Mouse (Mus musculus) neutrophil, adult 5-6 weeks (primary cell): ENCODE data around the gene Mycbp. TPM values are rescaled to one million over a fixed set of nuclear protein-coding genes. Genes with fewer than 3 reads are reported as not detected.

Source experiments
- ATAC-seq: fragments of 151-379, 151-347 bp; 2 replicates; pipeline ENCODE4 v1.8.0; 2017; ENCODE audit warnings: mild to moderate bottlenecking, moderate TSS enrichment; ENCODE audit not compliant: insufficient number of reproducible peaks, poor library complexity, low FRiP score, severe bottlenecking; ENCODE audit errors: extremely low read depth
- total RNA-seq: library from RNA; stranded (forward); fragments of 200-1000 nt; gene quantifications from 2 replicates; pipeline ENCODE4 v1.2.3, GENCODE M21; 2017

The Mycbp gene
- total RNA-seq = 17.6 and 24.4 TPM in 2 replicates

DNA sequence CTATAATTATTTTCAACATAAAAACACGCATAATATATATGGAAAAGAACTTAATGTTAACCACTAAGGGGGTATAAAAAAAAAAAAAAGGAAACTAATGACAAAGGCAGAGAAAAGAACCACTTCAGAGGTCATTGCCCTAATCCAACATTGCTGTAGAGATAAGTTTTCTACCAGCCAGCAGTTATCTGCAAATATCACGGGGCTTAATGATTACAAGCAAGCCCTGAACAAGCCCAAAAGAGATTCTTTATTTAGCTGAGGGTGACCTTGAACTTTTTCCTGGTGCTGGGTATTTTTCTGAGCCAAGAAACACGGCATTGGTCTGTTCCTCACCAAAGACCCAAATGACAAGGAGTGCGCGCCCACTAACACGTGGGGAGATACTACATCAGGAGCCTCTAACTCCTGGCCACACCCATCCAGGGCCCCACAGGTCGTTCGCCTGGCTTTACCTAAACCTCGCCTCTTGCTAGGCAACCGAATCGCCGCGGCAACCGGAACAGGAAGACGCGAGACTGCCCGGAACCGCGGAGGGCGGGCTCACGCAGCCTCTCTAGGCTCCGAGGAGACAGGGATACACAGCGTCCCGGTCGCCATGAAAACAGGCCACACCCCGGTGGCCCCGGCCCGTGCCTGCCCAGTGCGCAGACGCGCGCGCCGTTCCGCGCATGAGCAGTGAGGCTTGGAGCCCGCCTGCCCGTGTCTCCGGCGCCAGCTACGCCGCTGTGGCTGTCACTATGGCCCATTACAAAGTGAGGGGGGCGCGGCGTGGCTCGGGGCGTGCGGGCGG lies at the start of gene Mycbp:
Gene Mycbp (plus strand): TSS at position 500 of the 793 bp plus-strand sequence.
- ATAC-seq = peak; percentile 99

DNA sequence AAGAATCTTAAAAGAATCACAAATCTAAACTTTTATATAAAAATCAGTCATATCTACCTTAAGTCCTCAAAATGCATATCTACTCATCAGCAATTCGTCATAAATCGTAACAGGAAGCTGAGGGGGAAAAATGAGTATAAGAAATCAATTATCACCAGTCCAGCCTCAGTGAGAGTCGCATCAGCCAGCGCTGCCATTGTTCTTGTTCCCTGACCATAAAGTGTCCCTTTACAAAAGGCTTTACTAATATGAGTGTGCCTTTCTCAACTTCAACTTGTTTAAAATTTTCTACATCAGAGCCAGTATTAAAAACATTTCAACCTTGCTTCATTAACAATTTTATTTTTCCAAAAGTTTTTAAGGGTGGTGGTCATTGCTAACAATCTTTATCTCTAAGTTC lies 47.7 kb upstream of the Mycbp start:
- no peak for ATAC-seq

DNA sequence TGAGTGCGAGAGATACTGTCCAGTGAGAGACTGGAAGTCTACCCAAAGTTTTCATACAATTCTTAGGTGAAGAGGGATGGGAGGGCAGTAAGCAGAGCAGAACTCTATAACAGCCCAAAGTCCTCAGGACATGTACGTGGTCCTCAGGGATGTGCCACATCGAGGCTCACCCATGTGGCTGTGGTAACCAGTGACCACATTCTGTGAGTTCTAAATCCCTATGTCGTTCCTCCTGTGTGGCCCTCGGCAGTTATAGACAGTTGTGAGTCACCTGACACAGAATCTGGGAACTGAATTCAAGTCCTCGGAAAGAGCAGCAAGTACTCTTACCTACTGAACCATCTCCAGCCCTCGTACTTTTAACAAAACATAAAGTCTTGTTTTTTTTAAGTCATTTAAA lies 46.5 kb upstream of the Mycbp start:
- no peak for ATAC-seq

DNA sequence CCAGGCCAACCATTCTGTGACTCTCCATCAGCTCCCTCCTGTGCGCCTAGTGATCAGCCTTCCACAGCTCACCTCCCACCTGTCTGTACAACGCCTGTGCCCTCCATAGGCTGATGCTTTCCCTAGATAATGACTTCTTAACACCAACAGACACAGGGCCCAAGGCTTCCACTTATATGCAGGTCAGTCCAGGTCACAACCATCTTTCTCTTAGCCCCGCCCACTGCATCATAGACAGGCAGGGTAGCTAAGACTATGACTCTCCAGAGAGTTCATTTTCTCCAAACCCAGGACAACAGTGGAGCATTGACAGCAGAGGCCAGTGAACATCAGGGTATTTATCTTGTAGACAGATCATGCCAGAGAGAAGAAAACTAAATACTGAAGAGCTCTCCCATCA lies 45.3 kb upstream of the Mycbp start, which contains the start of gene 4933427I04Rik:
Gene 4933427I04Rik (plus strand): TSS at position 301 of the 400 bp plus-strand sequence.
- ATAC-seq = no peak

DNA sequence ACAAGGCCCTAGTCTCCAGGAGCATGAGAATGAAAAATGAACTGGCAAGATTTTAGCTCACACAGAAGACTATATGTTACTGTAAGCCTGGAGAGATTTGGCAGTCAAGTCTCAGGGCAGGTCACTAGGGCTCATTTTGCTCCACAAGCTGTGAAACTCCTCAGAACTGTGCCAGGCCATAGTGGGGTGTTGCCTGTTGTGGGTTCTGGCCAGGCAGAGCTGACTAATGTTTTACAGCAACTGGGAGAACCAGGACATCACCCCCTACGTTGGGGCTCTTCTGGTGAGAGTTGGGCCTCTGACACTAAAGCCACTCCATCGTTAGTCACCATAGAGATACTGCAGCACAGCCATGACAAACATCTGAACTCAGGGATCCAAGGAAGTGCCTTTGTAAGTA lies 44.8 kb upstream of the Mycbp start:
- ATAC-seq = no peak

DNA sequence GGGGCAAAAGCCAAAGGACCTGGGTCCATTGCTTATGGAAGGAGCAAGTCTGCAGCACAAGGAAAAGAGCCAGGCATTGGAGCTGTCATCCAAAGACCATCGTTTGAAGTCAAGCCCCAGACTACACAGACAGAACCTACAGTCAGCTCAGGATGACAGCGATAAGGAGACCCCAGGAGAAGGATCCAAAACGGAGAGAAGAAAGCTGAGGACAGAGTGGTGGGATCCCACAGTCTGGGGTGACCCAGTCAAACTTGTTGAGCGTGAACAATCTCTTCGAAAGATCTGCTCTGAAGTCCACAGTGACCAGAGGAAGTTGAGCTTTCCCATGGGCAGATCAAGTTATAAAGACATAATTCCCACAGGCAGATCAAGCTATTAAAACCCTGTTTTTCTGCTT lies 44.0 kb upstream of the Mycbp start:
- no peak for ATAC-seq

DNA sequence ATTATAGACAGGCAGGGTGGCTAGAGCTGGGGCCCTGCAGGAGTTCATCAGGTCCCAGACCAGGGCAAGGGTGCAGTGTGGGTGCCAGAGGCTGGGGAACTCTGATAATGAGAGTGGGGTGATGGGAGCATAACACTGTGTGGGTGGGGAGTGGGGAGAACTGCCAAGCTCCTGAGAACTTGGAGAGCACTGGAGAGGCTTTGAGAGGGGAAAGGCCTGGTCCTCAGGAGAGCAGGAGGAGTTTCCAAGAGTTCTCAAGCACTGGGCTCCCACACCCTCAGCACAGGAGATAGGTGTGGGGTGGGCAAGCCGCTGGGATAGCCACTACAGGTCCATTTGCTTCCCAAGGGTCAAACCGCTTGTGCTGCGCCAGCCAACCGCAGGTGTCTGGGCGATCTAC lies 10.9 kb upstream of the Mycbp start:
- no peak for ATAC-seq

DNA sequence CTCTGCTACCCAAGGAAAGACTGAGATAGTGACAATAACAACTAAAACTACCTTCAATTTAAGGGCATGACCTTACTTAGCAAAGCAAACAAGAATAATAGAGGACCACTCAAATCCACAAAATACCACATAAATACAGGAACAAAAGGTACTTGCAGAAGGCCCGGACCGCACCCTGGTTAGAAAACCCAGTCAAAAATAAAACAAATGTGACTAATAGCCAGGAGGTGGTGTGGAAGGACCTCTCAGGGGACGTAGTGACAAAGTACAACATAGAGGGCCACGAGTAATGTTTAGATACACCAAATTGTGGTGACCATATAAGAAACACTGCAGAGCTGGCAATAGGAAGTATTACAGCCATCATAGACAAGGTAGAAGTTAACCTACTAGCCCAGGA lies 10.3 kb upstream of the Mycbp start:
- ATAC-seq = no peak

DNA sequence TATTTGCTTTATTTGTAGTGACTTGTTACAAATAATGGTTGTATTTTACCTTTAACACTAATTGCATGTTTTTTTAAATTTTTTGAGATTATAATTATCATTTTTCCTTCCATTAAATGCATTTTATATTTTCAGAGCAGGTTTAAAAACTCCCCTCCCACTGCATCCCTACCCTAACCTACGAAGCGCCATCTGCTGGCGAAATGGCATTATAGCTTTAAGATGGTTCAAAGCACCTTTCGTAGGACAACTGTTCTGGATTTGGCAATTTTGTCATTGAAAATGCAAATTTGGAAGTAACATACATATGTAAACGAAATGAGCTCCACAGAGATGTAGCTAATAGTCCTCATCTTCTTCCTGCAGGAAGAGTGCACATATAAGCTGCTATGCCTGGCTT lies 5.9 kb upstream of the Mycbp start:
- ATAC-seq = peak; percentile 58; the same call in 1 of the 2 replicates

DNA sequence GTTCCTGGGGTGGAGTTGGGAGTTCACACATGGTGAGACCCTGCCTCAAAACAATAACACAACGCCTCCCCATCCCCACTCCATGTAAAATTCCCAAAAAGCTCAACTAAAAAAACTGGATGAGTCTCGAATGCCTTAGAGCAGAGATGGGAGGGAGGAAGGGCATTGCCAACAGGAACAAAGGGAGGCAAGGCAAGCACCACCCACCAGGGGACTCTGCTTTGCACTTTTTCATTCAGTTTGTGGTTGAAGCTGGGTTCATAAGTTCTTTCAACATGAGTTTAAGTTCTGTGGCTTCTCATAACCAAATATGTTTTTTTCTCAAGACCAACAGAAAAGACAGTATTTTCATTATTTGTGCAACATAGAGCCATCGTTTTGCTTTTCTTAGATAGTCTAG lies 1.2 kb upstream of the Mycbp start:
- no peak for ATAC-seq

DNA sequence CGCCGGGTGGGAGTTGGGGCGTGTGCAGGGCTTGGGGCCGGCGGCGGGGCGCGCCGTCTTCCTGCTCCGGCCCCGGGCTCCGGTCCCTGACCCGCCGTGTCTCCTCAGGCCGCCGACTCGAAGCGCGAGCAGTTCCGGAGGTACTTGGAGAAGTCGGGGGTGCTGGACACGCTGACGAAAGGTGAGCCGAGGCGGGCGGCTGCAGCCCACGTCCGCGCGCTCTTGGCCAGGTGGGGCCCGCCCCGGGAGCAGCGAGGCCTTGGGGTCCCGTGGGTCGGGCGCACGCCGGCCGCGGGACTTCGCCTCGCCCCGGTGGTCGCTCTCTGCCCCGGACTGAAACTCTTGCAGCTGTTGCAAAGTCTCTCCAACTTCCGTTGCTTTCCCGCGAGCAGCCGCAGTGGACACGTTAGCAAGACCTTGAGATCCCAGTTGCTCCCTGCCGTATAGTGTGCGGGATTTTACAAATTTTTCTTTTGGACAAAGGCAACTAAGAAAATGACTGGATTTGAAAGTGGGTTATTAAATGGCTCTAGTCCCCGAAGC lies 565 bp downstream of the Mycbp start:
- ATAC-seq = no peak

DNA sequence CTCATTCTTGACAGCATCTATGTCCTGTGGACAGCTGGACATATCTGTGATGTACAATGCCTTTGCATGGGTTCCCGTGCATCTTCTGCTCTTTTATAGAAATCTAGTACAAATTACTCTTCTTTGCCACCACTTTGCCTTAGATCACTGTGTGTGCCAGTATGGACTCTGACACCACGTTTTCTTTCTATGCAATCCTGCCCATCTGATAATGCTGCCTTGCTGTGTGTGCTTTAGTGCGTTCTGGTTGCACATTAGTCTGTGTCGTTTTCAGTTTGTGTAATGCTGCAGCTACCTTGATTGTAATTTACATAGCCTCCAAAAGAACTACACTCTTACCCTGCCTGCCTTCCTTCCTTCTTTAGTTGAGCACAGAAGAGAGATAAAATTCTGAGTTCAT lies 6.9 kb downstream of the Mycbp start:
- no peak for ATAC-seq

DNA sequence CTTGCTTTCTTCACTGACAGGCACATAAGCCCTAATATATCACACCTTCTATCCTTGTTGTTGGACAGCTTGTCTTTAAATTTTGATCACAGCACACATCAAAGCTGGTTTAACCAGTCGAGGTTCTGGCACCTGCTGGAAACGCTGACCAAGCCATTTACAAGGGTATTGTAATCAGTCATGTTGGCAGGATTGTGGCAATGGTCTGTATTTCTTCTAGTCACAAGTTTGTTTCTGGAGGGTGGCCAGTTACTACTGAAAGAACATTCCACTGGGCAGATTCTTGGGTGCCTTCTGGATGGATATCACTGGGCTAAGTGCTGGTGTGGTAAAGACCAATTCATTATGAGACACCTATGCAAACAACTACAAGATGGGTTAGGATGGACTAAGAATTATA lies 7.8 kb downstream of the Mycbp start:
- no peak for ATAC-seq

DNA sequence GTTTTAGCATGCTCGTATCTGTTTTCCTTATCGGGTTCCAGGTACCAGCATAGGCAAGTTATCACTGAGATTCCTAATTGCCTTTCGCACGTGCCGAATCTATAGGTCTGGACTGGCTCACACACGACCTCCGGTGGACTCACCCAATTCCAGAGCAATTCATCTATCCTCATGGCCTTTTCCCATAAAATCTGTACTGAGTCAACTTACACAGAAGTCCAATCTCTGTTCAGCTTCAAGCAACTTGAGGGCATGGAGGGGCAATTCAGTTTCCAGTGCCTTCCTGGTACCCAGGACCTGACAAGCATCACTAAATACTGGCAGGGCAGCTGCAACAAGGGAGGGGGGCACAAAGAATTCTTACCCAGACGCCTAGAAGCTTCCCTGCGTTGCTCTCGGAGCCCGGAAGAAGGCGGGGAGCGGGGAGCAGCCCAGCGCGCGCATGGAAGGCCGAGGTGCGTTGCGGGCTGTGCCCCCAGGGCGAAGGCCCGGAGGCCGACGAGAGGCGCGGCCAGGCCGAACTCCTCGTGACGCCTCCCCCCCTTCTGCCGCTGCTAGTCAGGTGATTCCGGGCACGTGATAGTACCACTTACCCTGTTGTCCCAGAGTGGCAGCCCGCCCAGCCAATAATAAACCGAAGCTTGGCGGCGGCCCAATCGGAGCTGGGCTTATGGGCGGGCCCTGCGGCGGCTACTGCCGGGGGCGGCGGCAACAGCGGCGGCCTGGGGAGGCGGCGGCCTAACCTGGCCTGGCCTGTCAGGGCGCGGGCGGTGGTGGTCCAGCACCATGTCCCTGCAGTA lies 12.3 kb downstream of the Mycbp start, which contains the start of gene Rragc:
Gene Rragc (plus strand): TSS at position 699 of the 800 bp plus-strand sequence.
- peak; percentile 99 for ATAC-seq

DNA sequence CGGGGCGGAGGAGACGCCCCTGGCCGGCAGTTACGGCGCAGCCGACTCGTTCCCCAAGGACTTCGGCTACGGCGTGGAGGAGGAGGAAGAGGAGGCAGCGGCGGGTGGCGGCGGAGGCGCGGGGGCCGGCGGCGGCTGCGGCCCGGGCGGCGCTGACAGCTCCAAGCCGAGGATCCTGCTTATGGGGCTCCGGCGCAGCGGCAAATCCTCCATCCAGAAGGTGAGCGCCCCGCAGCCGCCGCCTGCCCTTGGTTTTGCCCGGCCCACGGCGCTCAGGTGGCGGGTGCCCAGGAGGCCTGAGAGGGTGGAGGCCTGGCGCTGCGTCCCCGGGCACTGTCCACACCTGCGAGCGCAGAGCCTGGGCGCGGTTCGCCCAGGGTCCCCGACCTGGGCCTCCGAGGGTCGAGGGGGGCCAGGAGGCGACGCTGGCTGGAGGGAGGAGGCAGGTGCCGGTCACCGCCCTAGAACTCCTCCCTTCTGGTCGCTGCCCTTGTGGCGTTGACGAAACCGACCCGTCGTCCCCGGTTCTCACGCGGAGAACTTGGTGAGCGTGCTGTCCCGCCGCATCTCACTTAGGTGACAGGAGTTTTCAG lies 13.0 kb downstream of the Mycbp start, which contains the start of gene 4930535I16Rik:
Gene 4930535I16Rik (minus strand): TSS at position 475 of the 593 bp plus-strand sequence.
- ATAC-seq = no peak

DNA sequence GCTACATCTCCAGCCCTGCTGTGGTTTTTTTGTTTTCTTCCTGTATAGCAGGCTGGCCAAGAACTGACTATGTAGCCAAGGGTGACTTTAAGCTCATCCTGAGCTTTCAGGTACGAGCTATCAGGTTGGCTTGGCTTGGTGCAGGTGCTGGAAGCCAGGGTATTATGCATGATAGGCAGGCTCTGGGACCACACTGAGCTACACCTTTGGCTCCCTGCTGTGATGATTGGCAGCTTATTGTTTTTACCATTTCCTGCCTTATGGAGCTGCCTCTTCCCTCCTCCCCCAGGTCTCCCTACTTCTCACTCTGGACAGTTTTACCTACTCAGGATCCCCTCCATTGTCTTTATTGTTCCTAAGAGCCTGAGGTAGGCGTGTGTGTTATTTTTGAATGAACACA lies 14.2 kb downstream of the Mycbp start:
- ATAC-seq = no peak

DNA sequence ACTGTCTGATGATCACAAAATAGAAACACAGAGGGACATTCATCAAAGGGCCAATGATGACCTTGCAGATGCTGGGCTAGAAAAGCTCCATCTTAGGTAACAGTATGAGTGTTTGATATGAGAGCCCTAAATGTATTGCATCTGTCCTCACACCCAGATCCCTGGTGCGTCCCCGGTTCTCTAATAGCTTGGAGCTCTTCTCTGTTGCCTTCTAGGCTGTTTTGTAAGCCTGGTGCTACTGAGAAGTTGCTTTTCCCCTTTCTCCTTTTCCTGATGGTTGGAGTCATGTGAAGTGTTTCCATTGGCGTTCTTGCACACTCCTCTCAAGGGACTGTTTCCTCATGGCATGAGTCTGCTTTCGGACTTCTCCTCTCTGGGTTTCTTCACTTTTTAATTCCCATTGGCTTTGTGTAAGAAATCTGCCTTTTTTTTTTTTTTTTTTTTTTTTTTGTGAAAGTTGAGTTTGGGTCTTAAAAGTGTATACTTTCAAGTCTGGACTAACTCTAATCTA lies 16.5 kb downstream of the Mycbp start:
- no peak for ATAC-seq

DNA sequence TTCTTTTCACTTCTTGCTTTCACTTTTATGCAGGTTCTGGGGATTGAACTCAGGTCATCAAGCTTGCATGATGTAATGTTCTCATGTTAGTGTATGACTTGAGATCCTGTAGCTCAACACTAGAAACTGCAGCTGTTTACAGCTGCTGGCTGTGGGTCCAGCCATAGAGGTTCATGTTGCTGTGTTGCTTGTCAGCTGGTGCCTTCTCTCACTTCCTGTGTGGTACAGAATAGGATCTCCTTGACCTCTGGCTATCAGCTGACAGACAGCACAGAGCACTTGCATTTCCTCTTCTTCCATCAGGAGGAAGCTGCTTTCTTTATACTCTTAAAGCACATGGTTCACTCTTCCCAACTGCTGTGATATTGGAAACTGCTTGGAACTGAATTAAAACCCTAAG lies 23.3 kb downstream of the Mycbp start:
- ATAC-seq = peak; percentile 83

DNA sequence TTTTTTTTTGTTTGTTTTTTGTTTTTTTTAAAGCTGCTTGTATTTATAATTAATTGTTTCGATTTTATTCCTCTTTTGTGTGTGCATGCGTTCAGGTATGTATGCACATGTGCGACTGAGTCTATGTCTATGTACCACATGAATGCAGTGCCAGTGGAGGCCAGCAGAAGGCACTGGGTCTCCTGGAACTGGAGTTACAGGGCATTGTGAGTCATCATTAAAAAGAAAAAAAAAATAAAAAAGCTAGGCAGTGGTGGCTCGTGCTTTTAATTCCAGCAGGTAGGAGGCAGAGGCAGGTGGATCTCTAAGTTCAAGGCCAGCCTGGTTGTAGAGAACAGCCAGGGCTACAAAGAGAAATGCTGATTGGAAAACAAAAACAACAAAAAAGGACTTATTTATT lies 25.4 kb downstream of the Mycbp start:
- no peak for ATAC-seq
